Mouse (Mus musculus): ENCODE data around the gene Evc2.

Evc2 gene

DNA sequence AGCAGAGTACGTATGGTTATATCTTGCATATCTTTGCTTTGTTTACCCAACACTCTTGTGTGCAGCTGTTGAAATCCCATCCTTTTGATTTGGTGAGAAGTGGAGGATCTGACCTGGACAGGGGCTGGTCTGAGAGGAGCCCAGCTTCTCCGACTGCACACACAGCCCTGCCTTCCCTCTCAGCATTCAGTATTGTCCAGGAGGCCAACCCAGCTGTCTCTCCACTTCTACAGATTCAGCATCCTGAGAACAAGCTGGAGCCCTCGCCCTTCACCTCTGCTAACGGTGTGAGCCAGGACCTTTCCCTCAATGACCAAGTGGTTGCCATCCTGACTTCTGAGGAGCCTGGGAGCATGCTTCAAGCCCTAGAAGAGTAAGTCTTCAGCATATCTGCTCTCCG, 25.0 kb downstream of the Evc2 start:
- DNase-seq (ENCODE audit: inconsistent age in 2 of 2, low spot score in 1 of 2), result no peak

DNA sequence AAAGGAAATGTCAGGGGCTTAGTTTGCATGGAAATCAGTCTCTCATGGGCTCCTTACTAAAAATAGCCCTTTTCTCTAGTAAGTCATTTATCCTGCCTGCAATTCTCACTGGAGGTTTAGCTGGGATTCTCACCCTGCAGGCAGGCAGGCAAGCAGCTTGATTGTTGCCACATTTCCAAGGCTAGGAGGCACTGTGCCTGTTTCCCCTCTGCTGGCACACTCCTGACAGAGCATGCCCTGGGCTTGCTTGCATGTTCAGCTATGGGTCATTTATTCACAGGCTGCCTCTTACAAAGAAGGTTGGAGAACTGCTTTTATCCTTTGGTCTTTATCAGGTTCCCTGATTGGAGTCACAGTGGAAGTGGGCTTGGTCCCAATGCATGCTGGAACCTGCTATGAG, 27.5 kb downstream of the Evc2 start:
- peak in 1 of 2 experiments; percentile 52 for DNase-seq (ENCODE audit: inconsistent age in 2 of 2, low spot score in 1 of 2)

DNA sequence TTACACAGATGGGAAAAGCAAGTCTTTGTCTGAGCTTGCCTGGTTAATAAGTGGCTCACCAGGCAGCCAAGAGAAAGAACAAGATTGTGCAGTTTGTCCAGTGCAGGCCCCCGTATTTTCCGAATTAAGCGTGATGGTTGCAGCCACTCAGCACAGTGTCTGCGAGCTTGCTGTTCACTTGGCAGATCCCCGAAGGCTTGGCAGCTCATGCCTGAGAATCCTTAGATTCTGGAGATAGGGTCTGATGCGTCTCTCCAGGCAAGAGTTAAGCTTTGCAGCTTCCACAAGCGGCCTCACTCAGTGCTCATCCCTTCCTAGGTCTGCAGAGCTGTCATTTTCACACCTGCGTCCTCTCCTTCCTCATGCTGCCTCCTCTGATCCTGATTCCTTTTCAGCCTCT, 30.5 kb downstream of the Evc2 start:
- DNase-seq (ENCODE audit: inconsistent age in 2 of 2, low spot score in 1 of 2), result no peak

DNA sequence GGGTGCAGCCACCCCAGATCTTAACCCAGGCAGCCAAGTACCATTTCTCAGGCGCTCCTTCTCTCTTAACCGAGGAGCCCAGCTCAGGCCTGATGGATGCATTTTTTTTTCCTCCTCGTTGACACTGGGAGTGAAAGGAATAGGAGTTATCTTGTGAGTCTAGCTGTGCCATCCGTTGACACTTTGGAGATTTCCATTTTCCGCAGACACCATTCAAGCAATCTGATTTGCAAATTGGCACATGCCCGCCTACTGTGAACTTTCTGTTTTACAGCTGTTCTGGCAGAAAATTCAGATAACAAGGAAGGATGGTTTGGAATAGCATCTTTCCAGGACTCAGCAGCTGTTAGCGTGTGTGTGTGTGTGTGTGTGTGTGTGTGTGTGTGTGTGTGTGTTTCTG, 39.1 kb downstream of the Evc2 start:
- DNase-seq (ENCODE audit: inconsistent age in 2 of 2, low spot score in 1 of 2), result no peak

DNA sequence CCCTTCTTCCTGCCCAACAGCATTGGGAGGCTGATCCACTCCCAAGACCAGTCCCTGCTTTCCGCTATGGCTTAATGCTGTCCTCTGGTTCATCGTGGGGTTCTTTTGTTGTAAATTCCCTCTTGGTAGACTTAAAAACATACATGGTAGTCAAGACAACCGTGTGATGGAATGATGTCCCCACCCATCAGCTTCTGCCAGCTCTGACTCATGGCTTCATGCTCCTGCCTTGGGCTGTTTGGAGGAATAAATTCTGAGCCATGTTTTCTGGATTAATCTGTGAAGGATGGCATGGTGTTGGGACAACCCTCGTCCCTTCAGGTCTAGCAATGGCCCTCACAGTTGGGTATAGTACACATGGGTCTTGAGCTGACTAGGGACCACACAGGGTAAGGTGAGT, 42.3 kb downstream of the Evc2 start:
- no peak for DNase-seq (ENCODE audit: inconsistent age in 2 of 2, low spot score in 1 of 2)

DNA sequence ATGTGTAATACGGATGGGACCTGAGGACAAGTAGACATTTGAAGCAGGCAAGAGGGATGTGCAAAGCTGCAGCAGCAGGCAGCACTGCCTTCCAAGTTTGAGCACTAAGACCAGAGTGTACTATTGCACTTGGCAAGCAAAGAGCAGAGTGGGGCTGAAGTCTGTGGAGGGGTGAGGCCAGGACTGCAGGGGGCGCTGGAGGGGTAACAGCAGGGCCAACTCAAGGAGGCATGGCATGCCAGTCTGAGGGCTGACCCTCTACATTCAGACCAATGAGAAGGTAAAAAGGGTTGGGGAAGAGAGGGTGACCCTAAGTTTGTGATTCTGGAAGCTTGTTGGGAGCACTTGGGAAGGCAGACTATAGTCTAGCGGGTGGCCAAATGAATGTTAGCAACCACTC, 45.3 kb downstream of the Evc2 start:
- peak; percentile 15 to 53 for DNase-seq (ENCODE audit: inconsistent age in 2 of 2, low spot score in 1 of 2)

DNA sequence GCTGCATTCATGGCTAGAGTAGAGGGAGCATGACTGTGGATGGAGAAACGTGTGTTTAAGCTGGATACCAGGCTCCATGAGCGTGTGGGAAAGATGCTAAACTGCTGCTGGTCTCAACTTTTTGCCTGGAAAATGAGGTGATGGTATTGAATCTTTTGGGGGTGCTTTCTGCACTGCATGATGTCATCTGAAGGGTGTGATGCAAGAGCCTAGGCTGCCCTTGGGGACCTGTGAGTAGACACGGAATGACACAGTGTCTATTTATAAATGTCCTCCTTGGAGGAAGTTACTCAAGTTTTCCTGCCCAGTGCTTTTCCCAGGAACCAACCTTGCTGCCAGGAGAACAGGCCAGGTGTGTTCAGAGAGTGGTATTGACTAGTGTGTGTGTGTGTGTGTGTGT, 50.3 kb downstream of the Evc2 start:
- peak; percentile 25 to 69 for DNase-seq (ENCODE audit: inconsistent age in 2 of 2, low spot score in 1 of 2)

DNA sequence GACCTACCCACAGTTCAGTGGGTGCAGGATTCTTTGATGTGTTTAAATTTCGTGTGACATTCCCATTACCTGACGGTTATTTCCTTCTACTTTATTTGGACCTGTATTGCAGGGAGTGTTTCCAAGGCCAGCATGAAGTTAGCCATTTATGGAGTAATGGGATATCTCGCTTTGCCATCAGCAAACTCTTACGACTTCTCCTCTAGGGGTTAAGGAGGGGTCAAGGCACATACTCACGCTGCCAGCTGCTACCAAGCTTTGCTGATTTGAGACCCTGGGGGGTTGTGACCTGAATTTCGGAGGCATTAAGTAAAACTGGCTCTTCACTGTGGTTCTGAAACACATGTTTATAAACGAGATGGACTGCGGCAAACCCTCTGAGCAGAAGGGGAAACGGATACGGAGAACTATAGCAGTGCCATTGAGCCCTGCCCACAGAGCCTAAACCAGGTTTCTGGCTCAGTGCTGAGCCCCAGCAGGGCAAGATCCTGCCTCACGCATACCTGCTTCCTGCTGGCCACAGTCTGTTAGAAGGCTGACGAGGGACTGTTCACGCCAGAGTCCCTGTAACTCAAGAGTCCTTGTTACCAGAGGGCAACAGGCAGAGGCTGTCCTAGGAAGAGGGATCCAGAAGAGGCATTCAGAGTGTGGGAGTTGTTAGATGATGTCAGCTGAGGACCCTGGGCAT, 51.7 kb downstream of the Evc2 start:
- DNase-seq (ENCODE audit: inconsistent age in 2 of 2, low spot score in 1 of 2), result no peak

DNA sequence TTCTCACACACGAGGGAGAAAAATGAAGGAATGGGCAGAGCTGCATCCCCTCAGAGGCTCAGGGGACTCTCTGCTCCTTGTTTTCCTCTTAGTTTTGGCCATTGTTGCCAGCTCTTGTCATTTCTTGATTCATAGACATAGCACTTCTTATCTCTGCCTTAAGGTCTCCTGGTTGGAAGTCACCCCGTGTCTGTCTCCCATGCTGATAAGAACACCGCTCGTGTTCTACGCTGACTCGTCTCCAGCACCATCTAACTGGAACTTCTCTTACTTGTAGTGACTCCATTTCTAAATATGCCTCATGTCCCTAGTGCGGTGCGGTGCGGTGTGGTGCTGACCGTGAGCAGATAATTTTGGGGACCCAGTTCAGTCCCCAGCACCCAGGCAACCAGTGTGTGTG, 52.6 kb downstream of the Evc2 start:
- DNase-seq (ENCODE audit: inconsistent age in 2 of 2, low spot score in 1 of 2), result no peak

DNA sequence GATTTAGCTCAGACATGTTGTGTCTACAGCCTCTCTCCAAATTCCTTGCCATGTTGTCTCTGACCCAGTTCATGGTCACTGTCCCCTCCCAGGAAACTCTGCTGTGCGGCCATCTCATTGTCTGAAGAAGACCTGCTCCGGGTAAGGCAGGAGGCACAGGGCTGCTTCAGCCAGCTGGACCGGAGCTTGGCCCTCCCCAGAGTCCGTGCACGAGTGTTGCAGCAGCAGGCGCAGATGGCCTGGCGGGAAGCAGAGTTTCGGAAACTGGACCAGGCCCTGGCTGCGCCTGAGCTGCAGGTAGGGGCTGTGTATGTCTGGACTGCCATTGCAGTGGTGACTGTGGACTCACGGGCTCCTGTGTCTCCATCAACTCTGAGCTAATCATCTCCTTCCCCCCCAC, 53.6 kb downstream of the Evc2 start:
- DNase-seq (ENCODE audit: inconsistent age in 2 of 2, low spot score in 1 of 2), result no peak

DNA sequence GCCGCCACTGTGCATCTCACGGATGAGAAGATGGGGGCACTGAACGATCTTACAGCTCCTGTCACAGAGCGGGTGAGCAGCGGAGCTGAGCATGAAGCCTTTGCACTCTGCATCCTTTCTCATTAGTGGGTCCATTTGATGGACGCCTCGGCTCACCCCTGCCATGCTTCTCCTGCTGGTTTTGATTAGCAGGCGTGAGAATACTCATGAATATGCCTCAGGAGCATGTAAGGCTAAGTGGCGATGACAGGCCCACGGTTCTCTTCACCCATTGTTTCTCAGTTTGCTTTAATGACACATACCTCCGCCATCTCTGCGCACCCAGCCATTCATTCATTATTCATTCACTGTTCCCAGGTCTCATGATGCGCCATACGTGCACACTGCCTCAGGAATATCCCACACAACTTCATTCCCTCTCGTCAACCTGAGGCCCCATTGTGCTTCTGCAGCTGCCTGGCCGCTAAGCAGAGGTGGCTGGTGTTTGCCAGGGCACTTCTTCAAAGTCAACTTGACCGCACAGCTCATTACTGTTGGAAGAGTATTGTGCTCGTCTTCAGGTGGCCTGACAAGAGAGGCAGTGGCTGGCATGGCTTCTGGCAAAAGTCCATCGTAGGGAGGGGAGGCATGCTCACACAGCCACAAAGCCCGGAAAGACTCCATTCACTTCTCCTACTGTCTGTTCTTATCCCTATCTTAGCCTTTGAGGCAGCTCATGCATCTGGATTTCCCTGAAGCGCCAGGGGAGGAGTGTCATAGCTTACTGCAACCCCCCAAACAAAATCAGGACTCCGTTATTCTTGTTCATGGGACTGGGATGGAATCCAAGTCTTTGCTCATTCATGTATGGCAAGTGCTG, 57.1 kb downstream of the Evc2 start:
- no peak for DNase-seq (ENCODE audit: inconsistent age in 2 of 2, low spot score in 1 of 2)

DNA sequence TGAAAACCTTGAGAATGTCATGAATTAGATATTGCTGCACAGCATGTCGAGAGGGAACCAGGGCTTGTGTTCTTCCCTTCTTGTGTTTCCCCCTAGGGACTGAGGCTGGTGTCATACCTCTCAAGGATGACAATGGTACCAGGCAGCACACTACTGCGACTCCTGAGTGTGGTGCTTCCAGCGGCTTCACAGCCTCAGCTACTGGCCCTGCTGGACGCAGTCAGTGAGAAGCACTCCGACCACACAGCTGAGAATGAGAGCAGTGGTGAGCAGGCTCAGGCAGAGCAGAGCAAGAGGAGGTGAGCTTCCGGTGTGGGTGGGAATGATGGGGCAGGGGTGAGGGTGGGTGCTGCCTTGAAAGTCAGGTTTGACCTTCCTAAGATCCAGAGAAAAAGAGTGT, 80.7 kb downstream of the Evc2 start:
- no peak for DNase-seq (ENCODE audit: inconsistent age in 2 of 2, low spot score in 1 of 2)

DNA sequence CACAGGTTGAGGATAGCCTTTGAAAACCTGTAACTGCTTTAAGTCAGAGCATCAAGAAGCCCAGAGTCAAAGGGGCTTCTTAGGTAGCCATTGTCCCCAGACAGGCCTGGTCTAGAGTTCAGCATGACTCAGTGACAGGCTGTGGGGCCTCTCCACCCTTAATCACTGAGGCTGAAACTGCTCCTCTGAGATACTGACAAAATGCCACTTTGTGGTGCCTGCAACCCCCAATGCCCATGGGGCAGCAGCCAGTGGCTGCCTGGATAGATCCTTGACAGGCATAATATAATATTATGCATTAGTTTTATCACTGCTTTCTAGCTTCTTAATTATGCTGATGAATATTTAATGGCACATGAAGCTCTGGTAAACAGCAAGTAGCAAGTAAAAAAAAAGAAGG, 88.9 kb downstream of the Evc2 start:
- DNase-seq (ENCODE audit: inconsistent age in 2 of 2, low spot score in 1 of 2), result no peak

DNA sequence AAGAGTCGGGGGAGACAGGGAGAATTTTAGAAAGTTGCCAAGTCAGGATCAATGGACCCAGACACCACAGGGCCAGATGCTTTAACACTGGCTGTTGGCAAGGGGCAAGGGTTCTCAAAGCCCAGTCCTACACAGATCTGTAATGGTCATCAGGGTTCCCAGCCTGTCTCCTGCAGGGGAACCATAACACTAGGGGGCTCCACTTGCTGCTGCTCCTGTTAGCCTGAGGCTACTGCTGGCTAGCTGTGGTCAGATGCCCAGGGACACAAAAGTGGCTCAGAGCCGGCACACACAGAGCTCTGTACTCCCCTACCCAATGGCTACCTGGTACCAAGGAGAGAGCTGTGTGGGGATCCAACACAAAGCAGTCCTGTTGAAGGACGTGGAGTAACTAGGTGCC, 97.1 kb downstream of the Evc2 start:
- no peak for DNase-seq (ENCODE audit: inconsistent age in 2 of 2, low spot score in 1 of 2)

DNA sequence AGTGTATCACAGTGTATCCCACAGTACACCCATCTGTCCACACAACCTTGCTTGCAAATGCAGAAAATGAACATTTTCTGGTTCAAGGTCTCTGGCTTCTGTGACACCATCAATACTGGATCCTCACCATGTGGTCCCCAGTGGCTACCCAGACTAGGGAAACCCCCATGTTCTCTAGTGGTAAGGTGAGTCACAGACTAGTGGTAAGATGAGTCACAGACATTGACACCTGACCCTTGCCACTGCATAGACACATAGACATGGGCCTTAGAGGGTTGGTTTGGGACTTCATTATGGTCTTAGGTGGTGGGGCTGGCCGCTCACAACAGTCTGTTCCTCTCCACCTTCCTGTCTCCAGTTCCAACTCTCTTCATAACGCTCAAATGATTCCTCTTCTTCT, 104.5 kb downstream of the Evc2 start:
- DNase-seq (ENCODE audit: inconsistent age in 2 of 2, low spot score in 1 of 2), result no peak

DNA sequence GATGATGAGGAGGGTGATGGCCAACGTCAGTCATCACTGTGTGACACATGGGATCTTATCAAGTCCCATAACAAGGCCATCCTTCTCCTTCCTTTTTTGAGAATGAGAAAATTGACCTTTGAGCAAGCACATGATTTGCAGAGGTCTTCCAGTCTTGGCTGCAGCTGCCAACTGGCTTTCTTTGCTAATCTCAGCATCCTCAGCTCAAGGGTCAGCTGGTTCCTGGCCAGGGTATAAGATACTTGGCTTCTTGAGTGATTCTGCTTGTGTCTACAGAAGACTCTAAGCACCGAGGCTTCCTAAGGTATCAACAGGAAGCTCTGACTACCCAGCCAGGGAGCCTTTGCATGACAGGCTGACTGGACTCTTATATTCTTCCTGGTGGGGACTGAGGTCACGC, 109.2 kb downstream of the Evc2 start:
- no peak for DNase-seq (ENCODE audit: inconsistent age in 2 of 2, low spot score in 1 of 2)

DNA sequence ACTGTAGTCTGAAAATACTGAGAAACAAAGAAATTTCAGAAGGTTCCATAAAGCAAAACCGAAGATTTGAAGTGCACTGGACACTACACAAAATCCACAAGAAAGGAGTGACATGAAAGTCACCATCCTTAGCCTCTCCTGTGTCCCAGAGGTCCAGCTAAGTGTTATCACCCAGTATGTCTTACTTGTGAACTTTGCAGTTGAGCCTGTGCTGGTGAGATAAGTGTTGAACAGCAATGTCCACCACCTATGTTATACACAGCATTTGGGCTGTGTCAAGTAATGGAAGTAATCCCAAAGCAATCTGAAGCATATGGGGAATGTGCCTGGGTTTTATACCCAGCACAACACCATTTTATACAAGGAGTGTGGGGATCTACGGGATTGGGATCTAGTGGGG, 118.3 kb downstream of the Evc2 start:
- no peak for DNase-seq (ENCODE audit: inconsistent age in 2 of 2, low spot score in 1 of 2)

DNA sequence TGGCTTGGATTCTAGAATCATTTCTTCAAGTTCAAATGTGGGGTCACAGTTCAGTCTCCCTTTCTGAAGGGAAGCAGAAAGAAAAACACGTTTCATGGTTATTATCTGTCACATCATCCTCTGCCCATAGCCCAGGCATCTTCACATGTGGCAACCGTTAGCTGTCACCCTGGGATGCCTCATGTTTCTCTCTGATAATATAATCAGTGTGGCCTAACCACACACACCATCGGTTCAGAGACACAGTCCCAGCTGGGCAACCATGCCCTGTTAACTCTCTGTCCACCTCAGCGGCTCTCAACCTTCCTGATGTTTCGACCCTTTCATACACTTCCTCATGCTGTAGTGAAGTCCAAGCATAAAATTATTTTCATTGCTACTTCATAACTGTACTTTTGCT, 118.9 kb downstream of the Evc2 start:
- DNase-seq (ENCODE audit: inconsistent age in 2 of 2, low spot score in 1 of 2), result no peak

DNA sequence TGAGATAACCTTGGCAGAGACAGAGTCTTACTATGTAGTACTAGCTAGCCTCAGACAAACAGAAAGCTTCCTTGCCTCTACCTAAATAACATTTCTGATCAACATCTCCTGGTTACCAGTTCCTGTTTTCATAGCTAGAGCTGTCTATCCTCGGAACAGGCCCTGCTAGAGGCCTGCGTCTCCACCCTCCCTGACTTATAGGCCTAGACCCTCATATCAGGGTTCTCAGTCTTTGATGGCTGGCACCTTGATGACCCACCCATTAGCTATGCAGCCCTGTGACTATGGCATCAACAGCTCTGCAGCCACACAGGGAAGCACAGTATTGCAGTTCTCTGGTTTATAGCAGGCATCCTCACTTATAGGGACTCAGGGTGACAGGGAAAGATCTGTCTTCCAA, 119.5 kb downstream of the Evc2 start:
- DNase-seq (ENCODE audit: inconsistent age in 2 of 2, low spot score in 1 of 2), result no peak

DNA sequence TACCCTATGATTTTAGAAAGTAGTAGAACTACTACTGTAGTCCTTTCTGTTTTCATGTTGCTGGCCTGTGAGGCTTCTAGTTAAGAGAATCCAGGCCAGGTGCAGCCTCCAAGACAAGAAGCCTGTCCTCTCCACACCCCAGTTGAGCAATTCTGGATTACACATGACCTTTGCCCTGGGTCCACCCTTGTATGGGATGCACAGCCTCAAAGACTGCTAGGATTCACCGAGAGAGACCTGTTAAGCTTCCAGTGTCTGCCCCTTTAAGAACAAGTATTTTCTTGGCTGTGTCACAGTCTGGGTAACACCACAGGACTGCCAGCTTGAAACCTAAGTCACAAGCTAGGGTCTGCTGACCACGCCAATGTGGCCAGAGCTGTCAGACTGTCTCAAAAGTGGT, 119.9 kb downstream of the Evc2 start:
- DNase-seq (ENCODE audit: inconsistent age in 2 of 2, low spot score in 1 of 2), result no peak

DNA sequence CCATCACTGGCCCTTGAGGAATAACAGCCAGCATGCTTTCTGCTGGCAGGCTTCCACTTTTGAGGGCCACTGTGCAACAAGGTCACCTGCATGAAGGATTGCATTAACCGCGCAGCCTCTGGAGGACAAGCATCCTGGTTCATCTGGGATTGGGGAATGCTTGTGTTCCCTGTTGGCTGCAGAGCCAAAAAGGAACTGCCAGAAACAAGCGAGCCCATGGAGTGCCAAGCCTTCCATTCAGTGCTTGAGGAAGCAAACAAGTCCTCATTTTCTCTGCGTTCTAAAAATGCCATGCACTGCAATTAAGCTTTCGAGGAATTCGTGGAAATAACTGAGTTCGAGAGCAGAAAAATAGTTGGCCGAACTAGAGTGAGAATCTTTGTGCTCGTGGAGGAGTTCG, 127.2 kb downstream of the Evc2 start:
- DNase-seq (ENCODE audit: inconsistent age in 2 of 2, low spot score in 1 of 2), result no peak

DNA sequence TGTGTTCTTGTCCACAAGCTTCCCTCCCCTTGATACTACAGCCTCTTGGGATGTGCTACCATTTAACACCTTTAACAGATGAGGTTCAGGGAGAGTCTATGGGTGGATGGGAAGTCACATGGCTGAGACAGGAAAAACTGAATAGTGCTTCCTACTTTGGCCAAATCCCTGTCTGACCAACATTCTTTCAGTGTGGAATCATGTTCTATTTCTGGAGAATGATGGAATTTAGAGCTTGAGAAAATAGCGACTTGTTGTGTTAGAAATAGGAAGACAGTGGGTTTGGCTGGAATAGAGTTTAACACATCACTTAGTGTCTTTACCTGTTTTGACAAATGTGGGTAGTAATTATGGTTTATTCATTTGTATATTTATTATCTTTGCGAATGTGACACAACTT, 129.3 kb downstream of the Evc2 start:
- no peak for DNase-seq (ENCODE audit: inconsistent age in 2 of 2, low spot score in 1 of 2)

DNA sequence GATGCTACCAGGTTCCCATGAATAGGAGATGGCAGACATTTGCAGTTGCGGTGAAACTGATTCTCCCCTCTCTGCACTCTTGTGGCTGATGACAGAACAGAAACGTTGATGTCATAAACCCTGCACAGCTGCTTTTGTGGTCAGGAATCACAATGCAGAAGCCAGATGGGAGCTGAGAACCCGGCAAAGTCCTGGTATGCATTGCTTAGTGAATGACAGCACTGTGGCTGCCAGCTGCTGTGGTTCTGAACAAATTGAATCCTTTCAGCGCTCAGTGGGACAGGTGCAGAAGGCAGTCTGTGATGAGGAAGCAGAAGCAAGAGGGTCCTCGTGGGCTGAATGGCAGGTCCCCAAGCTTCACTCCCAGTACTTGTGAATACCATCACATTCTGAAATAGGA, 130.7 kb downstream of the Evc2 start:
- DNase-seq (ENCODE audit: inconsistent age in 2 of 2, low spot score in 1 of 2), result no peak

Measured in adrenal gland, adult (tissue).